In genomic region chr10:120363298-120363982, GRCm38 (mm10) we compare ENCODE assay signal across 7 mouse cellular contexts.
DNase-seq lines count a peak whose midpoint lies in the region; ATAC-seq and TF ChIP-seq lines count a peak whose summit lies in the region.
"Not testable (repeated sequence)": the region's sequence is repeated elsewhere in the genome, so short reads cannot be mapped to it uniquely, and the experiment has no call there.

No protein-coding gene starts in this region.

- H3K4me3 ChIP-seq in MEL (ENCODE audit: control insufficient read depth in 1 of 2, insufficient read depth in 1 of 2, low read depth in 2 of 2, low read length in 2 of 2); heart, embryonic 13.5 days; kidney, embryonic 15.5 days (replicated peaks); liver, embryonic 16.5 days (ENCODE audit: low read depth, low read length): not testable (repeated sequence)
- H3K4me3 ChIP-seq in heart, embryonic 16.5 days (ENCODE audit: low read length) = peak overlapping the region; percentile 12; the same call in 1 of the 2 replicates
- peak overlapping the region; percentile 57 for H3K4me3 ChIP-seq in liver, embryonic 13.5 days (replicated peaks)

- 51% methylated on average over 11 of the region's 11 CpGs for WGBS in heart, embryonic 13.5 days
- WGBS in heart, embryonic 16.5 days = 47% methylated on average over 8 of the region's 11 CpGs
- WGBS in kidney, embryonic 15.5 days = 66% methylated on average over 11 of the region's 11 CpGs
- WGBS in liver, embryonic 13.5 days (ENCODE audit: insufficient replicate concordance) = 32% methylated on average over 11 of the region's 11 CpGs
- WGBS in liver, embryonic 16.5 days (ENCODE audit: insufficient replicate concordance) = 46% methylated on average over 8 of the region's 11 CpGs

- peak overlapping the region; percentile 47 for H3K4me2 ChIP-seq in heart, embryonic 13.5 days
- H3K4me2 ChIP-seq in heart, embryonic 16.5 days (ENCODE audit: low read depth, low read length) = peak overlapping the region; percentile 41
- H3K4me2 ChIP-seq in kidney, embryonic 15.5 days = peak overlapping the region; percentile 49; the same call in 1 of the 2 replicates
- peak overlapping the region; percentile 66 for H3K4me2 ChIP-seq in liver, embryonic 13.5 days
- peak overlapping the region; percentile 24; the same call in 1 of the 2 replicates for H3K4me2 ChIP-seq in liver, embryonic 16.5 days (ENCODE audit: low read depth, low read length)

- 0 out of 2 replicates have a peak, but pooled peaks have one; percentile 41 for ATAC-seq in erythroid progenitor cell, adult 5-6 weeks (replicated peaks; ENCODE audit: low FRiP score, poor library complexity, severe bottlenecking)
- ATAC-seq in heart, embryonic 13.5 days (ENCODE audit: extremely low read depth, insufficient number of reproducible peaks, low FRiP score, low TSS enrichment); heart, embryonic 16.5 days (replicated peaks; ENCODE audit: extremely low read depth, insufficient read depth, low FRiP score); kidney, embryonic 15.5 days (replicated peaks; ENCODE audit: low FRiP score); liver, embryonic 16.5 days (ENCODE audit: low read depth): not testable (repeated sequence)
- ATAC-seq in liver, embryonic 13.5 days (ENCODE audit: low read depth) = peak; percentile 43

- H3K79me2 ChIP-seq in MEL (ENCODE audit: control insufficient read depth, insufficient read depth, low read length, poor library complexity) = not testable (repeated sequence)

- not testable (repeated sequence) for H3K27me3 ChIP-seq in MEL (ENCODE audit: control insufficient read depth in 1 of 2, insufficient read depth in 2 of 2, low read length in 2 of 2); heart, embryonic 13.5 days (replicated peaks); heart, embryonic 16.5 days (ENCODE audit: control insufficient read depth, insufficient read depth, low read length); kidney, embryonic 15.5 days; liver, embryonic 13.5 days; liver, embryonic 16.5 days (ENCODE audit: control insufficient read depth, insufficient read depth, low read depth, low read length)

- not testable (repeated sequence) for H3K36me3 ChIP-seq in MEL (ENCODE audit: control insufficient read depth in 1 of 2, insufficient read depth in 2 of 2, low read length in 2 of 2); heart, embryonic 13.5 days; heart, embryonic 16.5 days (ENCODE audit: control insufficient read depth, insufficient read depth); liver, embryonic 13.5 days; liver, embryonic 16.5 days (ENCODE audit: control insufficient read depth, insufficient read depth)
- peaks cover 16% of the 10 kb centered on the region for H3K36me3 ChIP-seq in kidney, embryonic 15.5 days

- H3K9ac ChIP-seq in MEL (ENCODE audit: control insufficient read depth, low read depth, low read length, poor library complexity, severe bottlenecking); heart, embryonic 13.5 days; heart, embryonic 16.5 days (ENCODE audit: low read length); kidney, embryonic 15.5 days; liver, embryonic 13.5 days; liver, embryonic 16.5 days (ENCODE audit: low read depth, low read length): not testable (repeated sequence)

- not testable (repeated sequence) for TF ChIP-seq POLR2A in MEL (IDR thresholded peaks at IDR 0.05; ENCODE audit: control insufficient read depth in 1 of 2, insufficient read depth in 1 of 2, low read depth in 1 of 2, low read length in 2 of 2, poor library complexity in 1 of 2)

- not testable (repeated sequence) for H3K9me3 ChIP-seq in MEL (replicated peaks; ENCODE audit: insufficient read depth, low read length); heart, embryonic 13.5 days; heart, embryonic 16.5 days (replicated peaks; ENCODE audit: control insufficient read depth, low read length); kidney, embryonic 15.5 days (replicated peaks); liver, embryonic 13.5 days (replicated peaks); liver, embryonic 16.5 days (replicated peaks; ENCODE audit: control insufficient read depth, low read length)

- peak; percentile 7 for DNase-seq in MEL (ENCODE audit: low read depth, low spot score)
- peak; percentile 4 for DNase-seq in liver, embryonic 13.5 days

- H3K4me1 ChIP-seq in MEL (ENCODE audit: control insufficient read depth in 1 of 2, insufficient read depth in 2 of 2, low read length in 2 of 2); heart, embryonic 16.5 days (ENCODE audit: control insufficient read depth, insufficient read depth, low read length); liver, embryonic 16.5 days (ENCODE audit: control insufficient read depth, low read depth, low read length): not testable (repeated sequence)
- peaks cover 10% of the 10 kb centered on the region; the same call in 1 of the 2 replicates for H3K4me1 ChIP-seq in heart, embryonic 13.5 days
- peaks cover 44% of the 10 kb centered on the region for H3K4me1 ChIP-seq in kidney, embryonic 15.5 days
- H3K4me1 ChIP-seq in liver, embryonic 13.5 days (replicated peaks) = peaks cover 36% of the 10 kb centered on the region

- not testable (repeated sequence) for TF ChIP-seq EP300 in MEL (IDR thresholded peaks at IDR 0.05; ENCODE audit: low read depth in 1 of 2, low read length in 2 of 2)

- H3K27ac ChIP-seq in MEL (ENCODE audit: control insufficient read depth, low read depth, low read length); heart, embryonic 13.5 days (replicated peaks); heart, embryonic 16.5 days (ENCODE audit: low read length); kidney, embryonic 15.5 days; liver, embryonic 13.5 days; liver, embryonic 16.5 days (ENCODE audit: low read length): not testable (repeated sequence)

- not testable (repeated sequence) for TF ChIP-seq RAD21 in MEL (IDR thresholded peaks at IDR 0.05; ENCODE audit: low read depth, low read length)

- TF ChIP-seq CTCF in MEL (IDR thresholded peaks at IDR 0.05 in 2 of 3, conservative IDR thresholded peaks at IDR 0.05 in 1 of 3; ENCODE audit: control insufficient read depth in 1 of 3, insufficient read depth in 1 of 3, low read depth in 2 of 3, low read length in 3 of 3, poor library complexity in 1 of 3, severe bottlenecking in 1 of 3) = not testable (repeated sequence)
